Mouse (Mus musculus) embryonic facial prominence, embryonic 12.5 days (tissue): ENCODE results near the gene Cd47. TPM values are rescaled to one million over a fixed set of nuclear protein-coding genes. Genes with fewer than 3 reads are reported as not detected.

ENCODE experiments used
- ATAC-seq: fragments of 200-750 bp; cut with Nextera tagmentation; 2 replicates; pipeline ENCODE4 v1.8.0; 2017; ENCODE audit not compliant: insufficient number of reproducible peaks, insufficient read depth, low FRiP score, low TSS enrichment
- H3K27ac ChIP-seq: fragments of 300-500 bp; sonication (generic); 2 replicates; pipeline ENCODE4 v1.5.1; 2016; ENCODE audit warnings: mild to moderate bottlenecking
- H3K27me3 ChIP-seq: fragments of 300-500 bp; sonication (generic); 2 replicates; pipeline ENCODE4 v1.6.1; 2016; ENCODE audit warnings: mild to moderate bottlenecking, moderate library complexity
- H3K36me3 ChIP-seq: fragments of 300-500 bp; sonication (generic); 2 replicates; pipeline ENCODE4 v1.6.1; 2016; ENCODE audit warnings: mild to moderate bottlenecking
- H3K4me1 ChIP-seq: fragments of 300-500 bp; sonication (generic); 2 replicates; pipeline ENCODE4 v1.6.1; 2016
- H3K4me2 ChIP-seq: fragments of 300-500 bp; sonication (generic); replicated peaks from 2 replicates; pipeline ENCODE4 v1.6.1; 2016; ENCODE audit warnings: mild to moderate bottlenecking, moderate library complexity
- H3K4me3 ChIP-seq: fragments of 300-500 bp; sonication (generic); 2 replicates; pipeline ENCODE4 v1.5.1; 2016; ENCODE audit warnings: mild to moderate bottlenecking
- H3K9ac ChIP-seq: fragments of 300-500 bp; sonication (generic); 2 replicates; pipeline ENCODE4 v1.6.1; 2016; ENCODE audit warnings: mild to moderate bottlenecking, moderate library complexity
- H3K9me3 ChIP-seq: fragments of 300-500 bp; sonication (generic); 2 replicates; pipeline ENCODE4 v1.6.1; 2016; ENCODE audit warnings: mild to moderate bottlenecking, moderate library complexity
- WGBS: fragments of 180-500 bp; shearing (Covaris S2); methylation state at CpG from one replicate; pipeline ENCODE4 v1.1.7; 2016; 5-methylcytosine and 5-hydroxymethylcytosine counted together
- polyA plus RNA-seq: library from polyadenylated mRNA; unstranded; fragments of >200 nt; fragmentation: Nextera tagmentation; extraction: Ambion mirVana; gene quantifications from 2 replicates; pipeline ENCODE4 v1.2.1, GENCODE M21; 2016

The Cd47 gene
- polyA plus RNA-seq, 1 experiment from 2014 or later = 59.8 TPM

- 91% methylated on average over 9 of the region's 9 CpGs for WGBS
These were observed 86.2 kb downstream of the Cd47 start for GRCm38 (mm10) chr16:49886403-49887066.

GRCm38 (mm10) chr16:49887290-49887689 is 87.0 kb downstream of the Cd47 start:
- WGBS = 81% methylated on average over 3 of the region's 3 CpGs
- Histone ChIP-seq H3K4me2 (no peak overlapping the region), H3K9ac (no peak overlapping the region), H3K27ac (no peak overlapping the region), H3K9me3 (peaks cover 2% of the 10 kb centered on the region; the same call in 1 of the 2 replicates), H3K36me3 (peaks cover 9% of the 10 kb centered on the region; the same call in 1 of the 2 replicates), H3K4me1 (peaks cover 7% of the 10 kb centered on the region; the same call in 1 of the 2 replicates), H3K4me3 (no peak overlapping the region), H3K27me3 (no peaks in the 10 kb centered on the region)
- ATAC-seq = no peak

More at GRCm38 (mm10) chr16:49886403-49887066, 86.2 kb downstream of the Cd47 start:
- ATAC-seq = no peak
- no peak overlapping the region for H3K9ac ChIP-seq
- no peaks in the 10 kb centered on the region for H3K9me3 ChIP-seq
- peaks cover 7% of the 10 kb centered on the region; the same call in 1 of the 2 replicates for H3K4me1 ChIP-seq
- H3K27ac ChIP-seq = no peak overlapping the region
- no peaks in the 10 kb centered on the region for H3K27me3 ChIP-seq
- 0 out of 2 replicates have a peak, but pooled peaks cover 4% of the 10 kb centered on the region for H3K36me3 ChIP-seq
- H3K4me2 ChIP-seq = no peak overlapping the region
- no peak overlapping the region for H3K4me3 ChIP-seq

- Histone ChIP-seq H3K27me3 (no peaks in the 10 kb centered on the region), H3K9ac (no peak overlapping the region), H3K4me3 (no peak overlapping the region), H3K27ac (no peak overlapping the region), H3K4me1 (peaks cover 7% of the 10 kb centered on the region; the same call in 1 of the 2 replicates), H3K9me3 (peaks cover 4% of the 10 kb centered on the region; the same call in 1 of the 2 replicates), H3K4me2 (no peak overlapping the region), H3K36me3 (peaks cover 10% of the 10 kb centered on the region; the same call in 1 of the 2 replicates)
- ATAC-seq = no peak
- WGBS = 65% methylated on average over 9 of the region's 9 CpGs
These were observed 87.7 kb downstream of the Cd47 start for GRCm38 (mm10) chr16:49887811-49888564.

- WGBS = 81% methylated on average over 2 of the region's 2 CpGs
- H3K36me3 ChIP-seq = peaks cover 10% of the 10 kb centered on the region; the same call in 1 of the 2 replicates
- H3K4me2 ChIP-seq = no peak overlapping the region
- no peak for ATAC-seq
- H3K9me3 ChIP-seq = peaks cover 4% of the 10 kb centered on the region; the same call in 1 of the 2 replicates
- no peaks in the 10 kb centered on the region for H3K27me3 ChIP-seq
- no peak overlapping the region for H3K27ac ChIP-seq
- no peak overlapping the region for H3K4me3 ChIP-seq
- H3K4me1 ChIP-seq = peaks cover 7% of the 10 kb centered on the region; the same call in 1 of the 2 replicates
- no peak overlapping the region for H3K9ac ChIP-seq
These were observed 88.8 kb downstream of the Cd47 start for GRCm38 (mm10) chr16:49889031-49889655.

GRCm38 (mm10) chr16:49892252-49892651 is 91.9 kb downstream of the Cd47 start:
- 96% methylated on average over 3 of the region's 3 CpGs for WGBS
- no peak for ATAC-seq
- Histone ChIP-seq H3K4me3 (no peak overlapping the region), H3K4me2 (no peak overlapping the region), H3K9me3 (peaks cover 4% of the 10 kb centered on the region; the same call in 1 of the 2 replicates), H3K27ac (no peak overlapping the region), H3K9ac (no peak overlapping the region), H3K27me3 (no peaks in the 10 kb centered on the region), H3K4me1 (peaks cover 10% of the 10 kb centered on the region; the same call in 1 of the 2 replicates), H3K36me3 (peaks cover 6% of the 10 kb centered on the region; the same call in 1 of the 2 replicates)

GRCm38 (mm10) chr16:49892945-49893344 is 92.6 kb downstream of the Cd47 start:
- H3K4me1 ChIP-seq = peaks cover 8% of the 10 kb centered on the region; the same call in 1 of the 2 replicates
- 75% methylated on average over 2 of the region's 2 CpGs for WGBS
- H3K27ac ChIP-seq = no peak overlapping the region
- H3K9me3 ChIP-seq = peaks cover 4% of the 10 kb centered on the region; the same call in 1 of the 2 replicates
- H3K36me3 ChIP-seq = peaks cover 6% of the 10 kb centered on the region; the same call in 1 of the 2 replicates
- H3K4me2 ChIP-seq = no peak overlapping the region
- H3K4me3 ChIP-seq = no peak overlapping the region
- no peak for ATAC-seq
- no peak overlapping the region for H3K9ac ChIP-seq
- H3K27me3 ChIP-seq = no peaks in the 10 kb centered on the region

- peaks cover 6% of the 10 kb centered on the region; the same call in 1 of the 2 replicates for H3K36me3 ChIP-seq
- H3K4me2 ChIP-seq = no peak overlapping the region
- ATAC-seq = no peak
- H3K4me1 ChIP-seq = 0 out of 2 replicates have a peak, but pooled peaks cover 3% of the 10 kb centered on the region
- H3K9ac ChIP-seq = no peak overlapping the region
- H3K4me3 ChIP-seq = no peak overlapping the region
- H3K27me3 ChIP-seq = no peaks in the 10 kb centered on the region
- H3K27ac ChIP-seq = no peak overlapping the region
- 59% methylated on average over 4 of the region's 4 CpGs for WGBS
- H3K9me3 ChIP-seq = peaks cover 4% of the 10 kb centered on the region; the same call in 1 of the 2 replicates
These were observed 94.3 kb downstream of the Cd47 start for GRCm38 (mm10) chr16:49894624-49895023.

GRCm38 (mm10) chr16:49896132-49896531 is 95.8 kb downstream of the Cd47 start:
- peaks cover 6% of the 10 kb centered on the region; the same call in 1 of the 2 replicates for H3K36me3 ChIP-seq
- peaks cover 4% of the 10 kb centered on the region; the same call in 1 of the 2 replicates for H3K9me3 ChIP-seq
- H3K4me3 ChIP-seq = no peak overlapping the region
- no peaks in the 10 kb centered on the region for H3K27me3 ChIP-seq
- 0 out of 2 replicates have a peak, but pooled peaks cover 3% of the 10 kb centered on the region for H3K4me1 ChIP-seq
- no peak overlapping the region for H3K27ac ChIP-seq
- WGBS = 79% methylated on average over 8 of the region's 8 CpGs
- no peak overlapping the region for H3K9ac ChIP-seq
- no peak for ATAC-seq
- no peak overlapping the region for H3K4me2 ChIP-seq

GRCm38 (mm10) chr16:49901395-49901794 is 101.1 kb downstream of the Cd47 start:
- H3K9me3 ChIP-seq = no peaks in the 10 kb centered on the region
- H3K27me3 ChIP-seq = no peaks in the 10 kb centered on the region
- no peak overlapping the region for H3K4me3 ChIP-seq
- H3K9ac ChIP-seq = no peak overlapping the region
- peaks cover 17% of the 10 kb centered on the region for H3K4me1 ChIP-seq
- ATAC-seq = no peak
- H3K4me2 ChIP-seq = no peak overlapping the region
- no peaks in the 10 kb centered on the region for H3K36me3 ChIP-seq
- H3K27ac ChIP-seq = no peak overlapping the region

- H3K27ac ChIP-seq = no peak overlapping the region
- ATAC-seq = no peak
- H3K9me3 ChIP-seq = no peaks in the 10 kb centered on the region
- H3K27me3 ChIP-seq = no peaks in the 10 kb centered on the region
- 95% methylated on average over 5 of the region's 5 CpGs for WGBS
- no peak overlapping the region for H3K9ac ChIP-seq
- no peaks in the 10 kb centered on the region for H3K36me3 ChIP-seq
- no peak overlapping the region for H3K4me2 ChIP-seq
- no peak overlapping the region for H3K4me3 ChIP-seq
- peaks cover 23% of the 10 kb centered on the region for H3K4me1 ChIP-seq
These were observed 101.8 kb downstream of the Cd47 start for GRCm38 (mm10) chr16:49902083-49902482.

GRCm38 (mm10) chr16:49904248-49904930 is 104.1 kb downstream of the Cd47 start:
- WGBS = 86% methylated on average over 10 of the region's 10 CpGs
- Histone ChIP-seq H3K4me1 (peaks cover 23% of the 10 kb centered on the region), H3K9ac (no peak overlapping the region), H3K4me3 (no peak overlapping the region), H3K36me3 (no peaks in the 10 kb centered on the region), H3K27ac (peak overlapping the region; percentile 86), H3K4me2 (no peak overlapping the region), H3K9me3 (no peaks in the 10 kb centered on the region), H3K27me3 (no peaks in the 10 kb centered on the region)
- no peak for ATAC-seq
